Mouse (Mus musculus) left cerebral cortex, adult 8-10 months (tissue): Measurements from ENCODE around the gene Rsph14. TPM values are rescaled to one million over a fixed set of nuclear protein-coding genes. Genes with fewer than 3 reads are reported as not detected.

Source experiments
- DNase-seq, 2 experiments: peaks; one replicate each; pipeline ENCODE4 v3.0.0; 2022; ENCODE audit warnings: low spot score in 2 of 2
- total RNA-seq, 4 experiments: library from RNA; stranded (reverse); gene quantifications; 2 replicates each; pipeline ENCODE4 v1.2.4; 2022

The Rsph14 gene
- total RNA-seq, 4 experiments from 2014 or later = 0.41 to 0.88 (median 0.65) TPM

DNA sequence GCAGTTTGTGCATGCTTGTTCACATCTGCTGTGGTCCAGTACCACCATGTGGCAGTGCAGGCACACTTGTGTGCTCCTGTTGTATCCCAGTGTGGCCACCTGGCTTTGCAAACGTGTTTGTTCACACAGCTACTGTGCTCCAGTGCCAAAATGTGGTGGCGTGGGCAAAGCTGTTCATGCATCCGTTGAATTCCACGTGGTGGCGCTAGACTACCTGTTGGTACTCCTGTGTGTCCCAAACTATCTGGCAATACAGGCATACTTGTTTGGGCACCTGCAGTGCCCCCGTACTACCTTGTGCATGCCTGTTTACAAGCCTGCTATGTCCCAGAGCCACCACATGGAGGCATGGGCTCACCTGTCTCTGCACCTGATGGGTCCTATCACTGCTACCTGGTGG, 97.4 kb downstream of the Rsph14 start:
- no peak for DNase-seq

DNA sequence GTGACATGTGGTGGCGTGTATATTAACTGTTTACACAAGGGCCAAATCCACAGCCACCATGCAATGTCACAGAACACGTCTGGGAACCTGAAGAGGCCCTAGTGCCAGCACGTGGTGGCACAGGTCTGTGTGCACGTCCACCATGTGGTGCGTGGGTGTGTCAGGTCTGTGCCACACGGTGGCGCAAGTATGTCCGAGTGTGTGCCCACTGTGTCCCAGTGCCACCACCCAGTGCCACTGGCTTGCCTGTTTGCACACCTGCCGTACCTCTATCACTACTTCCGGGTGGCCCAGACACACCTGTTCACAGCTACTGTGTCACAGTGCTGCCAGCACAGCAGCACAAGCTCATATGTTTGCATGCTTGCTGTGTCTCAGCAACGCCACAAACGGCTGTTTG, 97.9 kb downstream of the Rsph14 start:
- no peak for DNase-seq

DNA sequence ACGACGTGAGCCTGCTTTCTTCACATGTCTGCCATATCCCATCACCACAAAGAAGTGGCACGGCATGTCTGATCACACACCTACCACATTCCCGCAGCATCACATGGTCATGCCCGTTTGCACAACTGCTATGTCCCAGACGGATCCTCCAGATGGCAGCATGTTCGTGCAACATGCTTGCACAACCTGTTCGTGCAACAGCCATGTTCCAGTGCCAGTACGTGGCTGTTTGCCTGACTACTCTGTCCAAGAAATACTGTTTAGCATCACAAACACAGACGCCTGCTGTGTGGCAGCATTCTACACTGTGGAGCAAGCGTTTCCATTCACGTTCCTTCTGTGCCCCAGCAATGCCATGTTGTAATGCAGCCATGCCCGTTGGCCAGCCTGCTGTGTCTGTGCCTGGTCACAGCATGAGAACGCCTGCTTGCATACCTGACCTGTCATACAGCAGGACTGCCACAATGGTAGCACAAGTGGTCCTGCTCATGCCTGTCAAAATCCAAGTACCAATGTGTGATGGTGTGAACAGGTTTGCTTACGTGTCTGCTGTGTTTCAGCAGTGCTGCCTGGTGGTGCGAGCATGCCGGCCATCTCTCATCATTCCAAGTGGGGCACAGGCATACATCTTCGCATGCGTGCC, 98.7 kb downstream of the Rsph14 start:
- DNase-seq = peak in 1 of 2 experiments; percentile 5

DNA sequence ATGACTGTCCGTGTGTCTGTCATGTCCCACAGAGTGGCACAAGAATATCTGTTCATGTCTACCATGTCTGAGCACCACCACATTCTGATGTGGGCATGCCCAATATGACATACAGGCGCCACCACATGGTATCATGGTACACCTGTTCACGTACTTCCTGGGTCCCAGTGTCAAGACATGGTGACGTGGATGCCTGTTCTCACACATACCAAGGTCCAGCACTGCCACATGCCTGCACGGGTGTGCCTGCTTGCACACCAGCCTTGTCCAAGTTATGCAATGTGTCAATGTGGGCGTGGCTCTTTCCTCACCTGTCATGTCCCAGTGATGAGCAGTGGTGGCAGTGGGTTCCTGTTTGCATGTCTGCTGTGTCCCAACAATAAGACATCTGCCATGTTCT, 99.9 kb downstream of the Rsph14 start:
- DNase-seq = peak in 1 of 2 experiments; percentile 6

DNA sequence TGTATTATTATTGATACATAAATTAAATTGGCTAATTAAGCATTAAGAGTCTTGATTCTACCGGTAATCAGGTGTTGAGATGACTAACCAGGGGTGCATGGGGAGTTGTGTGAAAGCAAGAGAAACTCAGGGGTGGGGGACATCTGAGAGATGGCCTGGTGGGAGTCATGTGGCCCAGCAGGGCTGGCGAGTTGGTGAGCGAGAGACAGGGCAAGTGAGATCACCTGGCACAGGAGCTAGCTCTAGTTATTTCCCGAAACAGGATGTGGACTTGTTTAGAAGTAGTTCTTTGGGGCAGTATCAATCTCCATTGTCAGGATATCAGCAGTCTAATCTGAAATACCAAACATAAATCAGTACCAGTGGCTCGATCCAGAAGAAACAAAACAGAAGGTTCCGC, 100.8 kb downstream of the Rsph14 start:
- peak in 1 of 2 experiments; percentile 3 for DNase-seq

DNA sequence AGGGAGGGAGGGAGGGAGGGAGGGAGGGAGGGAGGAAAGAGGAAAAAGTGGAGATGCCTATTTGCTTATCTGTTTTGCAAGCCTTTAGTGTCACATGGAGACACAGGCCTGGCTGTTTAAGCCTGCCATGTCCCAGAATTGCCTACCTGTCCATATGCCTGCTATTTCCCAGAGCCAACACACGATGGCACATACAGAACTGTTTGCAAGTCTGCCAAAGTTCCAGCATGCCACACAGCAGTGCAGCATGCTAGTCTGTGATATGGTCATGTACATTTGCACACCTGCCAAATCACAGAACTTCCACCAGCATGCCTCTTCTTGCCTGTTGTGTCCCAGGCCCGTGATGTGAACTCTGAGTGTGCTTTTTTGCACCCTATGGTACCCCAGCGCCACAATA, 101.8 kb downstream of the Rsph14 start:
- DNase-seq = no peak

DNA sequence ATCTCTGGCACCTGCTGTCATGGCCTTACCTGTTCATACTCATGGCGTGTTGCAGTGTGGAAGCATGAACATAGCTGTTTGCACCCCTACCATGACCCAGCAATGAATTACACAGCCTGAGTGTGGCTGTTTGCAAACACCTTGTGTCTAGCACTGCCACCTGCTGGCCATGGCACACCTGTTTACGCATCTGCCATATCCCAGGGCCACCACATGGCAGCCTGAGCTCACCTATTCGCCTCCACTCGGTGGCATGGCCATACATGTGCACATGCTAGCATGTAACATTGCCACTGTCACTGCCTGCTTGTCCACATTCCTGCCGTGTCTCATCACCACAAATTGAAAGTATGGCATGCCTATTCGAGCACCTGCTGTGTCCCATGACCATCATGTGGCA, 102.8 kb downstream of the Rsph14 start:
- no peak for DNase-seq

DNA sequence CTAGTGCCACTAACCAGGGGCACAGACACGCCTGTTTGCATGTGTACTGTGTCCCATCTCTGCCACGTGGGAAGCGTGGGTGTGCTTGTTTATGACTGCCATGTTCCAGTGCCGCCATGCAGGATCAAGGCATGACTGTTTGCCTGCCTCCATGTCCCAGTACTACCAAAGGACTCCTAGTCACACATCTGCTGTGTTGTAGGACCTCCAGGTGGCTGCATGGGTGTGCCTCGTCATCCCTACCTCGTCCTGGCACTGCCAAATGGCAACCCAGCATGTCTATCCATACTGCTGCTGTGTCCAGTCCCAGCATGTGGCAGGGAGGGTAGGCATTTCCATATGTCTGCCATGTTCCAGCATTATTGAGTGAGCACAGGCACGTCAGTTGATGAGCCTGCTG, 104.1 kb downstream of the Rsph14 start:
- no peak for DNase-seq

DNA sequence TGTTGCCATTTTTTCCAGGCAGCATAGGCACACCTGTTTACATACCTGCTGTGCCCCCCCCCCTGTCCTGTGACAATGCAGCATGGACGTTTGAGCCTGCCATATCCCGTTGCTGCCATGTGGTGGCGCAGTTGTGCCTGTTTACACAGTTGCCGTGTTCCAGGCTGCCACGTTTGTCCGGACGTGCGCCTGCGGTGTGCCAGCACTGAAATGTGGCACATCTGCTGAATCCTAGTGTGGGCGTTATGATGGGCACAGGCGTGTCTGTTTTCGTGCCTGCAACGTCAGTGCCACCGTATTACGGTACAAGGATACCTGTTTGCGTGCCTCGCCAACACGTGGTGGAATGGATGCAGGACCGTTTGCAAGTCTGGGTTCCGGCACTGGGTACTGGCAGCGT, 107.1 kb downstream of the Rsph14 start:
- peak; percentile 44 to 68 for DNase-seq

DNA sequence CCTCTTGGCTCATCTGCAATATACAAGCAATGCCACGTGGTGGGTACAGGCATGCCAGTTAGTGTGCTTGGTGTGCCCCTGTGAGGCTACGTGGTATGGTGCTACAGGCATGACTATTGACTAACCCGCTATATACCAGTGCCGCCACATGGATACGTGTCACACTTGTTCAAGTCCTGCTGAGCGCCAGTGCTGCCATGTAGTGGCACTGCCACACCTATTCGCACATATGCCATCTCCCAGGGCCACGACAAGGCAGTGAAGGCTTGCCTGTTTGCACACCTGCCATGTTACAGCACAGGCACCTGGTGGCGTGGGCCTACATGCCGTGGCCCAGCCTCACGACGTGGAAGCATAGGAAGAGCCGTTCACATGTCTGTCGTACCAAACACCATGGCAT, 108.1 kb downstream of the Rsph14 start:
- no peak for DNase-seq

DNA sequence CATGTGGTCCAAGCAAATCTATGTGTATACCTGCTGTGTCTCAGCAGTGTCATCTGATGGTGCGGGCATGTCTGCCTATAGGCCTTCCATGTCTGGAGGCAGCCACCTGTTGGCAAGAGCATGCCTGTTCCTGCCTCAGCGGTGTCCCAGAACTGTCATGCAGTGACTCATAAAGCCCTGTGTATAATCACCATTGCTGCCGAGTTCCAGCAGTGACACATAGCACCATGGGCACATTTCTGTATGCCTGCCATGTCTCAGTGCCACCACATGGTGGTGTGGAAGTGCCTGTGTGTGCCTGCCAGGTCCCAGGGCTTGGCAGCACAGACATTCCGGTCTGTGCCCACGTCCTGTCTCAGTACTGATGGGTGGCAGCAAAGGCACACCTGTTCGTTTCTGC, 109.6 kb downstream of the Rsph14 start:
- DNase-seq = peak in 1 of 2 experiments; percentile 72

DNA sequence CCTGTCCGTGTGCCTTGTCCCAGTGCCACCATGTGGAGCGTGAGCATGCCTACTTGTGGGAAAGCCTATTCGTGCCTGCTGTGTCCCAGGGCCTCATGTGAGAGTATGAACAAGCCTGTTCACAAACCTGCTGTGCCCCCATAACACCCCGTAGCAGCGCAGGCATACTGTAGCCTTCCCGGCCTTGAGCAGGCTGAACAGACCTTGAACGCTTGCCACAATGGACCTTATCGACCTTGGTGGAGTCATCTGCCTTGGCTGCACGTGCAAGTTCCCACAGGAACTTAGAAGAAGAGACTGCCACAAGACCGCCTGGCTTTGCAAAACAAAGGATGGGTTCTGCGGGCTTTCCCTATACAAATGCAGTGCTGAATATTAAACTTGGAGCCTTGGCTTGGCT, 110.8 kb downstream of the Rsph14 start:
- DNase-seq = no peak

DNA sequence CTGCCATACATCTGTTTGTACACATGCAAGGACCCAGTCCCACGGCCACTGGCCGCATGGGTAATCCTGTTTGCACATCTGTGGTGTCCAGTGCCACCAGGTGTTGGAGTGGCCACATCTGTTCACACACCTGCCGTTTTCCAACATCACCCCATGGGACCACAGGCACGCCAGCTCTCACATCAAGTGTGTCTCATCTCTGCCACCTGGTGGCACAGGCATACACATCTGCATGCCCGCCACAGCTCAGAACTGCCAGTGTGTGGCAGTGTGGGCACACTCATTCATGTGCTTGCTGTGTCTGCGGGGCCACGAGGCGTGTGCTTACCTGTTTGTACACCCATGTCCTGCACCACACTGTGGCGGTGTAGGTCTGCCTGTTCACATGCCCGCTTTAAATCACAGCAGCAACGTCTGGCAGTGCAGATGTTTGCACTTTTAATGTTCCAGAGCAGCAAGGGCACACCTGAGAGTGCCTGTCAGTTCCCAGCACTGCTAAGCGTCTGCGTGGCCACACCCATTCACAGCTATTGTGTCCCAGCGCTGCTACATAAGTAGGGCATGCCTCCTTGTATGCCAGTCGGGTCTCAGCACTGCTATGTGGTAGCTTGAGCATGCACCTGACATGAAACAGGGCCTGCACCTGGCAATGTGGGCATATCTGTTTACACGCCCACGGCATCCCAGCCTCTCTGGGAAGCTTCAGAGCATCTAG, 111.4 kb downstream of the Rsph14 start:
- DNase-seq = no peak

DNA sequence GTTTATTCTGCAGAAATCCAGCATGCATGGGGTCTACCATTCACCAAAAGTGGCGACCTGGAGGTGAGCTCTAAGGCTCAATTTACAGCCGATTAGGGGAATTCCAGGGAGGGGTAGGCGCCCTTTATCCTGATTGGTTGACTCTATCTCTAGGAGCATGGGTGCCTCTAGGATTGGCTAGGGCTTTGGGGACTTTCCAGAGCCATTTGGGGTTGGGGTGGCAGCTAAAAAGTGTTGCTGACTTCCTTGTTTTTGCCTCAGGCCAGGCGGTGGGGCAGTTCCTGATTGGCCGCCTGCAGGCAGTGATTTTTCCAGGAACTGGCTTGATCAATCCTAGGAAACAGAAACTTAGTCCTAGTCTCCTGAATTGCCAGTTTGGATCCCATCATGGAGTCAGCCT, 113.1 kb downstream of the Rsph14 start:
- no peak for DNase-seq

DNA sequence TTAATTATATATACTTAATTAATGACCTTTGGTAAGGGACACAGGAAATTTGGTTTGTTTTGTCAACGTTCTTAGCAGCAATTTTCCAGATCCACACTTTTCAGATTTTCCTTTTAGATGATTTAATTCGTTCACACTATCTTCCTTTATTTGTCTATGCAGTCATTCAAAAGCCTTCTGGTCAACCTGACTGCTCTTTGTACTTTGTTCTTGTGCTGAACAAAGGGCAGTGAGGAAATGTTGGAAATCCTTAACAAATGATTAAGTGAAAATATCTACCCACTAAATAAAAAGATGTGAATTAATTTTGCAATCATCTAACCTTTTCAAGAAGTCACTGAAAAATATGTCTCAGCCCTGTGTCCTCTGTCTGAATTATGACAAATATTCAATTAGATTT, 124.0 kb downstream of the Rsph14 start:
- DNase-seq = no peak

Other genes starting within 250 kb of the Rsph14 start
- gene Gnaz, start 65.4 kb downstream of the Rsph14 start, total RNA-seq = 100 to 1,000 TPM in 2 of 4 experiments, 10 to 100 TPM in 2; 93.3 to 104 (median 99.6) TPM
- 10 to 100 TPM; 27.0 to 33.4 (median 28.7) TPM for gene Rab36, start 4.5 kb upstream of the Rsph14 start, total RNA-seq
- gene Bcr, start 28.0 kb upstream of the Rsph14 start, total RNA-seq = 100 to 1,000 TPM; 114 to 143 (median 128) TPM
- gene Specc1l, start 179.5 kb upstream of the Rsph14 start, total RNA-seq = 10 to 100 TPM; 42.5 to 47.8 (median 44.0) TPM